22 mouse cellular contexts compared by ENCODE assay signal in genomic region chr17:57341568-57341967, GRCm38 (mm10). TPM values are rescaled to one million over a fixed set of nuclear protein-coding genes. Genes with fewer than 3 reads are reported as not detected.
DNase-seq lines count a peak whose midpoint lies in the region; ATAC-seq and TF ChIP-seq lines count a peak whose summit lies in the region.
"Had no signal": no experiment of that assay in that cellular context is flagged by ENCODE, and none has a peak within 500 bp of the region (broad histone marks: within the 10 kb centered on the region; RNA-seq: fewer than 3 reads in every experiment).

No protein-coding gene starts in this region.

- ATAC-seq in granulocyte monocyte progenitor cell, adult 5-6 weeks (replicated peaks; ENCODE audit: poor library complexity, severe bottlenecking): peak; percentile 20; the same call in 1 of the 2 replicates
- 0 out of 2 replicates have a peak, but pooled peaks have one; percentile 21 for ATAC-seq in monocyte, adult 5-6 weeks (replicated peaks; ENCODE audit: insufficient number of reproducible peaks, low FRiP score, low TSS enrichment, poor library complexity, severe bottlenecking)
- ATAC-seq: activated CD4-positive, CD25-positive, alpha-beta regulatory T cell, adult 4 months; forebrain, embryonic 13.5 days; inflammation-experienced regulatory T-cells, adult 6 months; Patski had no signal

- H3K9me3 ChIP-seq in heart, embryonic 10.5 days: no peaks in the 10 kb centered on the region
- H3K9me3 ChIP-seq in limb, embryonic 10.5 days (replicated peaks): no peaks in the 10 kb centered on the region
- H3K9me3 ChIP-seq: forebrain, embryonic 13.5 days; limb, embryonic 15.5 days; neural tube, embryonic 15.5 days had no signal

- no peak overlapping the region for H3K4me3 ChIP-seq in heart, embryonic 10.5 days
- no peak overlapping the region for H3K4me3 ChIP-seq in heart, adult 2 months
- H3K4me3 ChIP-seq in limb, embryonic 10.5 days: no peak overlapping the region
- H3K4me3 ChIP-seq: forebrain, embryonic 13.5 days; limb, embryonic 15.5 days; neural tube, embryonic 15.5 days had no signal

- H3K9ac ChIP-seq in heart, adult 2 months (ENCODE audit: low read depth, low read length): no peak overlapping the region
- H3K9ac ChIP-seq: forebrain, embryonic 13.5 days; limb, embryonic 15.5 days; neural tube, embryonic 15.5 days had no signal

- TF ChIP-seq CTCF in heart, adult 2 months (IDR thresholded peaks at IDR 0.05): no peak

- WGBS in heart, embryonic 10.5 days: 66% methylated on average over 4 of the region's 4 CpGs
- WGBS in heart, adult 2 months: 47% methylated on average over 4 of the region's 4 CpGs
- WGBS in limb, embryonic 10.5 days: 80% methylated on average over 4 of the region's 4 CpGs

- no peak for TF ChIP-seq EP300 in heart, adult 2 months (IDR thresholded peaks at IDR 0.05; ENCODE audit: insufficient read depth, low read depth, low read length)

- no peak for TF ChIP-seq POLR2A in heart, adult 2 months (IDR thresholded peaks at IDR 0.05; ENCODE audit: insufficient read depth, low read depth, low read length)

- intact Hi-C loops in heart, adult 2 months (cut with DNase I): no loop called here

- H3K79me2 ChIP-seq in heart, adult 2 months (replicated peaks; ENCODE audit: control insufficient read depth, insufficient read depth, low read length): no peaks in the 10 kb centered on the region

- H3K27me3 ChIP-seq in heart, embryonic 10.5 days (ENCODE audit: insufficient read depth, poor library complexity, severe bottlenecking): no peaks in the 10 kb centered on the region
- no peaks in the 10 kb centered on the region for H3K27me3 ChIP-seq in heart, adult 2 months (ENCODE audit: control insufficient read depth, insufficient read depth, low read length)
- H3K27me3 ChIP-seq in limb, embryonic 10.5 days (ENCODE audit: low read depth, poor library complexity, severe bottlenecking): no peaks in the 10 kb centered on the region
- H3K27me3 ChIP-seq: forebrain, embryonic 13.5 days; limb, embryonic 15.5 days; neural tube, embryonic 15.5 days had no signal

- peak; percentile 60 for DNase-seq in heart, embryonic 10.5 days (ENCODE audit: low spot score)
- DNase-seq in heart, adult 2 months: no peak
- peak; percentile 43 for DNase-seq in thymus, postnatal 14 days
- DNase-seq in thymus, postnatal 25 days: no peak
- no peak for DNase-seq in kidney, postnatal 10 days
- no peak for DNase-seq in limb, embryonic 10.5 days (ENCODE audit: low spot score)
- DNase-seq: adrenal gland, postnatal 14 days; cerebellum, adult 18-20 months; gastrocnemius, postnatal 14 days; kidney, adult 2 months; kidney, postnatal 14 days; midbrain, embryonic 14.5 days; right cerebral cortex, postnatal 14 days; spleen, adult 18-20 months had no signal

- H3K36me3 ChIP-seq in heart, embryonic 10.5 days: no peaks in the 10 kb centered on the region
- no peaks in the 10 kb centered on the region for H3K36me3 ChIP-seq in heart, adult 2 months (ENCODE audit: control insufficient read depth, insufficient read depth, low read length)
- H3K36me3 ChIP-seq in limb, embryonic 10.5 days: no peaks in the 10 kb centered on the region
- H3K36me3 ChIP-seq: limb, embryonic 15.5 days; neural tube, embryonic 15.5 days had no signal

- no peaks in the 10 kb centered on the region for H3K4me1 ChIP-seq in heart, embryonic 10.5 days
- H3K4me1 ChIP-seq in heart, adult 2 months (ENCODE audit: control insufficient read depth, insufficient read depth, low read length): no peaks in the 10 kb centered on the region
- H3K4me1 ChIP-seq in limb, embryonic 10.5 days: no peaks in the 10 kb centered on the region
- H3K4me1 ChIP-seq: forebrain, embryonic 13.5 days; limb, embryonic 15.5 days; neural tube, embryonic 15.5 days had no signal

- H3K27ac ChIP-seq in heart, embryonic 10.5 days: no peak overlapping the region
- H3K27ac ChIP-seq in heart, adult 2 months: no peak overlapping the region
- no peak overlapping the region for H3K27ac ChIP-seq in limb, embryonic 10.5 days
- H3K27ac ChIP-seq: forebrain, embryonic 13.5 days; limb, embryonic 15.5 days; neural tube, embryonic 15.5 days had no signal

RNA-seq across cellular contexts. Expression of gene Adgre1, which starts 16.9 kb away (rescaled TPM):
- polyA plus RNA-seq in heart, embryonic 10.5 days (2016; fragmentation: Nextera tagmentation; extraction: Ambion mirVana): 0.36 and 0.60 TPM in 2 replicates
- 10 to 100 TPM in 1 of 2 experiments, 1 to 10 TPM in 1; 8.6 to 12.6 TPM for total RNA-seq in heart, adult 2 months (2021)
- 7.9 and 11.0 TPM in 2 replicates for polyA plus RNA-seq in heart, adult 2 months (2012; rRNA removed)
- total RNA-seq in granulocyte monocyte progenitor cell, adult 5-6 weeks (2014; fragmentation: Nextera tagmentation): 6.5 and 10.5 TPM in 2 replicates
- total RNA-seq in granulocyte monocyte progenitor cell, adult 5-6 weeks (2017): 11.5 and 15.5 TPM in 2 replicates
- total RNA-seq in monocyte, adult 5-6 weeks (2017): 195 to 384 TPM (median 329 TPM) in 3 replicates
- polyA plus RNA-seq in limb, embryonic 10.5 days (2016; fragmentation: Nextera tagmentation; extraction: Ambion mirVana): 0.74 and 1.0 TPM in 2 replicates
- polyA plus RNA-seq: Patski had no signal

Comparison
In these comparisons a context has a peak if more than half of its experiments do, and no peak if none do; other contexts are left out.
1. DNase-seq: peak in heart, embryonic 10.5 days (single experiment) and thymus, postnatal 14 days (single experiment); none in heart, adult 2 months (0 of 2), thymus, postnatal 25 days (single experiment), kidney, postnatal 10 days (single experiment) and limb, embryonic 10.5 days (single experiment).
2. RNA of gene Adgre1, which starts 16.9 kb away (total RNA-seq): 195 to 384 TPM in monocyte, adult 5-6 weeks; 6.5 to 15.5 TPM in granulocyte monocyte progenitor cell, adult 5-6 weeks and 8.6 to 12.6 TPM in heart, adult 2 months; every median in the first group is over 10 times any median in the second.